In genomic region chr8:122199191-122199590, GRCm38 (mm10) we compare ENCODE assay signal across 15 mouse cellular contexts.
DNase-seq lines count a peak whose midpoint lies in the region; TF ChIP-seq lines count a peak whose summit lies in the region.
"Had no signal": no experiment of that assay in that cellular context is flagged by ENCODE, and none has a peak within 500 bp of the region (broad histone marks: within the 10 kb centered on the region; RNA-seq: fewer than 3 reads in every experiment).

No protein-coding gene starts in this region.

- no peak for TF ChIP-seq CTCF in gastrocnemius, adult 2 months (IDR thresholded peaks at IDR 0.05)

- intact Hi-C loops in gastrocnemius, adult 2 months (cut with DNase I) = no loop called here

- DNase-seq in gastrocnemius, adult 2 months = peak; percentile 47
- DNase-seq in gastrocnemius, adult 18-20 months (ENCODE audit: low spot score) = no peak
- DNase-seq in cerebellum, adult 11-12 months = peak; percentile 57
- peak; percentile 48 for DNase-seq in cerebellum, adult 8-10 months
- DNase-seq in cerebellum, postnatal 14 days = peak; percentile 67 to 77
- DNase-seq in B cell, adult 2 months = no peak
- no peak for DNase-seq in embryo, embryonic 10 days (ENCODE audit: low spot score)
- DNase-seq: kidney, adult 18-20 months had no signal

- peak overlapping the region; percentile 2; the same call in 1 of the 2 replicates for H3K27ac ChIP-seq in gastrocnemius, adult 2 months
- H3K27ac ChIP-seq: embryonic facial prominence, embryonic 13.5 days; forebrain, embryonic 12.5 days; heart, adult 2 months; heart, embryonic 15.5 days; hindbrain, embryonic 10.5 days; hindbrain, embryonic 14.5 days; intestine, embryonic 15.5 days had no signal

- H3K4me3 ChIP-seq in gastrocnemius, adult 2 months = no peak overlapping the region
- H3K4me3 ChIP-seq: embryonic facial prominence, embryonic 13.5 days; forebrain, embryonic 12.5 days; heart, adult 2 months; heart, embryonic 15.5 days; hindbrain, embryonic 10.5 days; intestine, embryonic 15.5 days had no signal

Comparison
In these comparisons a context has a peak if more than half of its experiments do, and no peak if none do; other contexts are left out.
1. DNase-seq: peak in gastrocnemius, adult 2 months (single experiment), cerebellum, adult 11-12 months (single experiment), cerebellum, adult 8-10 months (single experiment) and cerebellum, postnatal 14 days (2 of 2); none in gastrocnemius, adult 18-20 months (single experiment), B cell, adult 2 months (0 of 2) and embryo, embryonic 10 days (single experiment).